Mouse (Mus musculus) monocyte, adult 5-6 weeks (primary cell): Measurements from ENCODE around the gene Optn. TPM values are rescaled to one million over a fixed set of nuclear protein-coding genes. Genes with fewer than 3 reads are reported as not detected.

Experiments
- ATAC-seq: fragments of 153-309, 156-312 bp; replicated peaks from 2 replicates; pipeline ENCODE4 v1.8.0; 2017; ENCODE audit warnings: mild to moderate bottlenecking; ENCODE audit not compliant: low TSS enrichment, insufficient number of reproducible peaks, severe bottlenecking, poor library complexity, low FRiP score
- total RNA-seq: library from RNA; stranded (forward); fragments of 200-1000, 200-491, 200-594 nt; gene quantifications from 3 replicates; pipeline ENCODE4 v1.2.3, GENCODE M21; 2017

Optn gene
- total RNA-seq, 1 experiment from 2014 or later = 5.6 TPM

- ATAC-seq = no peak
Measured at GRCm38 (mm10) chr2:4998905-4999304, 64.9 kb downstream of the Optn start.

GRCm38 (mm10) chr2:4996421-4996824 lies 67.4 kb downstream of the Optn start:
- ATAC-seq = no peak

GRCm38 (mm10) chr2:4995646-4996045 lies 68.2 kb downstream of the Optn start:
- ATAC-seq = no peak

- ATAC-seq = no peak
Measured at GRCm38 (mm10) chr2:4994436-4994835, 69.4 kb downstream of the Optn start.

GRCm38 (mm10) chr2:4993584-4993983 lies 70.3 kb downstream of the Optn start:
- no peak for ATAC-seq

- ATAC-seq = 0 out of 2 replicates have a peak, but pooled peaks have one; percentile 40
Measured at GRCm38 (mm10) chr2:4988826-4989424, 74.9 kb downstream of the Optn start.

GRCm38 (mm10) chr2:4987388-4988180 lies 76.3 kb downstream of the Optn start:
- ATAC-seq = no peak

GRCm38 (mm10) chr2:4986798-4987197 lies 77.1 kb downstream of the Optn start:
- no peak for ATAC-seq

- ATAC-seq = no peak
Measured at GRCm38 (mm10) chr2:4985000-4985399, 78.9 kb downstream of the Optn start.

GRCm38 (mm10) chr2:4983987-4984386 lies 79.9 kb downstream of the Optn start:
- ATAC-seq = no peak

- no peak for ATAC-seq
Measured at GRCm38 (mm10) chr2:4978091-4978490, 85.8 kb downstream of the Optn start.

- ATAC-seq = no peak
Measured at GRCm38 (mm10) chr2:4975807-4976206, 88.0 kb downstream of the Optn start, which contains the start of gene Ucma. Ucma (plus strand) TSS chr2:4976122.

Other genes starting within 250 kb of the Optn start
- gene Sephs1, start 182.5 kb downstream of the Optn start, total RNA-seq = 15.1 to 23.1 TPM (median 21.2 TPM) in 3 replicates
- gene Phyh, start 145.0 kb downstream of the Optn start, total RNA-seq = 80.2 to 110 TPM (median 109 TPM) in 3 replicates
- gene Ucma, start 87.9 kb downstream of the Optn start, total RNA-seq = not detected in 3 replicates
- gene Mcm10, start 51.3 kb downstream of the Optn start, total RNA-seq = 2.6 to 4.3 TPM (median 3.1 TPM) in 3 replicates
- gene Ccdc3, start 73.7 kb upstream of the Optn start, total RNA-seq = not detected in 3 replicates